Mouse (Mus musculus) kidney, postnatal 0 days (tissue): Measurements from ENCODE around the gene Ipo8. TPM values are rescaled to one million over a fixed set of nuclear protein-coding genes. Genes with fewer than 3 reads are reported as not detected.
A peak's percentile ranks its signal among the peaks of the same experiment; 100 is the strongest.

ENCODE experiments used
- ATAC-seq: fragments of 200-750 bp; cut with Nextera tagmentation; replicated peaks from 2 replicates; pipeline ENCODE4 v1.8.0; 2017; ENCODE audit warnings: low read depth, moderate number of reproducible peaks, moderate TSS enrichment, moderate library complexity; ENCODE audit not compliant: low FRiP score
- DNase-seq: peaks from one replicate; pipeline ENCODE4 v3.0.0-alpha.2; 2016; ENCODE audit warnings: low spot score
- H3K27ac ChIP-seq: fragments of 300-500 bp; sonication (generic); 2 replicates; pipeline ENCODE4 v1.5.1; 2014; ENCODE audit warnings: mild to moderate bottlenecking
- H3K27me3 ChIP-seq: fragments of 300-500 bp; sonication (generic); 2 replicates; pipeline ENCODE4 v1.6.1; 2014; ENCODE audit warnings: low read length, mixed read lengths; ENCODE audit not compliant: insufficient read depth
- H3K36me3 ChIP-seq: fragments of 300-500 bp; sonication (generic); 2 replicates; pipeline ENCODE4 v1.6.1; 2014; ENCODE audit warnings: low read length, mixed read lengths; ENCODE audit not compliant: insufficient read depth
- H3K4me1 ChIP-seq: fragments of 300-500 bp; sonication (generic); replicated peaks from 2 replicates; pipeline ENCODE4 v1.6.1; 2014; ENCODE audit warnings: antibody characterized with exemption, low read length, mixed read lengths; ENCODE audit not compliant: insufficient read depth
- H3K4me2 ChIP-seq: fragments of 300-500 bp; sonication (generic); 2 replicates; pipeline ENCODE4 v1.6.1; 2014; ENCODE audit warnings: mild to moderate bottlenecking, low read length, moderate library complexity, mixed read lengths
- H3K4me3 ChIP-seq: fragments of 300-500 bp; sonication (generic); replicated peaks from 2 replicates; pipeline ENCODE4 v1.5.1; 2014; ENCODE audit warnings: low read depth, low read length
- H3K9ac ChIP-seq: fragments of 300-500 bp; sonication (generic); 2 replicates; pipeline ENCODE4 v1.6.1; 2014; ENCODE audit warnings: low read depth, low read length
- H3K9me3 ChIP-seq: fragments of 300-500 bp; sonication (generic); replicated peaks from 2 replicates; pipeline ENCODE4 v1.6.1; 2016; ENCODE audit warnings: low read length, inconsistent platforms, mixed read lengths
- CTCF ChIP-seq: IDR thresholded peaks from 2 replicates; pipeline ENCODE4 v1.5.1; 2016; ENCODE audit warnings: antibody characterized with exemption, low read depth, mild to moderate bottlenecking, moderate library complexity
- WGBS: fragments of 180-500 bp; shearing (Covaris S2); extraction: QIAGEN DNeasy Blood & Tissue Kit; methylation state at CpG from one replicate; pipeline ENCODE4 v1.1.7; 2014; 5-methylcytosine and 5-hydroxymethylcytosine counted together
- polyA plus RNA-seq: library from polyadenylated mRNA; unstranded; fragments of >200 nt; fragmentation: Nextera tagmentation; extraction: Ambion mirVana; gene quantifications from 2 replicates; pipeline ENCODE4 v1.2.1, GENCODE M21; 2015

The Ipo8 gene
- 17.3 and 18.0 TPM in 2 replicates for polyA plus RNA-seq

- DNase-seq (peak; percentile 98), ATAC-seq (peak; percentile 98)
- Histone ChIP-seq H3K27me3 (no peaks in the 10 kb centered on the region), H3K4me1 (peaks cover 7% of the 10 kb centered on the region), H3K9ac (peak within 1 kb of the TSS; percentile 75), H3K9me3 (no peaks in the 10 kb centered on the region), H3K4me2 (peak within 1 kb of the TSS; percentile 64), H3K4me3 (peak within 1 kb of the TSS; percentile 79), H3K27ac (peak within 1 kb of the TSS; percentile 73), H3K36me3 (no peaks in the 10 kb centered on the region)
- whole genome bisulfite sequencing, result under 1% methylated on average over 46 of the region's 47 CpGs
- no peak; the same call in 1 of the 2 replicates for TF ChIP-seq CTCF
These were observed at the start of gene Ipo8 for GRCm38 (mm10) chr6:148830748-148831727. Gene Ipo8 (minus strand): TSS chr6:148831467.

- no peak for TF ChIP-seq CTCF
- 94% methylated on average over 1 of the region's 1 CpGs for WGBS
- Histone ChIP-seq H3K4me1 (no peaks in the 10 kb centered on the region), H3K4me2 (no peak overlapping the region), H3K4me3 (no peak overlapping the region), H3K27ac (no peak overlapping the region), H3K9me3 (no peaks in the 10 kb centered on the region), H3K9ac (no peak overlapping the region), H3K36me3 (no peaks in the 10 kb centered on the region), H3K27me3 (no peaks in the 10 kb centered on the region)
- no peak for DNase-seq
- no peak for ATAC-seq
These were observed 42.6 kb upstream of the Ipo8 start for GRCm38 (mm10) chr6:148873911-148874310.

GRCm38 (mm10) chr6:148845629-148846028 is 14.4 kb upstream of the Ipo8 start:
- Histone ChIP-seq H3K4me2 (no peak overlapping the region), H3K27ac (no peak overlapping the region), H3K4me1 (0 out of 2 replicates have a peak, but pooled peaks cover 3% of the 10 kb centered on the region), H3K4me3 (no peak overlapping the region), H3K9me3 (no peaks in the 10 kb centered on the region), H3K27me3 (no peaks in the 10 kb centered on the region), H3K9ac (no peak overlapping the region), H3K36me3 (no peaks in the 10 kb centered on the region)
- ATAC-seq, result no peak
- no peak for DNase-seq
- TF ChIP-seq CTCF, result no peak

GRCm38 (mm10) chr6:148841760-148842159 is 10.5 kb upstream of the Ipo8 start:
- Histone ChIP-seq H3K36me3 (no peaks in the 10 kb centered on the region), H3K4me2 (no peak overlapping the region), H3K4me1 (0 out of 2 replicates have a peak, but pooled peaks cover 3% of the 10 kb centered on the region), H3K4me3 (no peak overlapping the region), H3K9me3 (no peaks in the 10 kb centered on the region), H3K27ac (no peak overlapping the region), H3K9ac (no peak overlapping the region), H3K27me3 (no peaks in the 10 kb centered on the region)
- WGBS, result 87% methylated on average over 1 of the region's 1 CpGs
- DNase-seq, result no peak
- TF ChIP-seq CTCF, result no peak
- ATAC-seq, result no peak

GRCm38 (mm10) chr6:148838460-148838859 is 7.2 kb upstream of the Ipo8 start:
- no peak overlapping the region for H3K9ac ChIP-seq
- no peak overlapping the region for H3K4me3 ChIP-seq
- TF ChIP-seq CTCF, result no peak
- no peaks in the 10 kb centered on the region for H3K27me3 ChIP-seq
- no peak for ATAC-seq
- H3K4me1 ChIP-seq, result no peaks in the 10 kb centered on the region
- DNase-seq, result no peak
- H3K9me3 ChIP-seq, result no peaks in the 10 kb centered on the region
- H3K4me2 ChIP-seq, result no peak overlapping the region
- H3K27ac ChIP-seq, result no peak overlapping the region
- H3K36me3 ChIP-seq, result no peaks in the 10 kb centered on the region

- Histone ChIP-seq H3K27me3 (no peaks in the 10 kb centered on the region), H3K27ac (peak overlapping the region; percentile 73; the same call in 1 of the 2 replicates), H3K4me1 (peaks cover 7% of the 10 kb centered on the region), H3K4me3 (peak overlapping the region; percentile 79), H3K9me3 (no peaks in the 10 kb centered on the region), H3K36me3 (no peaks in the 10 kb centered on the region), H3K9ac (0 out of 2 replicates have a peak overlapping the region, but pooled peaks have one; percentile 44), H3K4me2 (peak overlapping the region; percentile 64)
- 31% methylated on average over 3 of the region's 3 CpGs for WGBS
- no peak for TF ChIP-seq CTCF
- no peak for DNase-seq
- ATAC-seq, result no peak; the same call in 1 of the 2 replicates
These were observed 458 bp upstream of the Ipo8 start for GRCm38 (mm10) chr6:148831728-148832121.
